Mouse (Mus musculus) heart, adult 2 months (tissue): ENCODE data around the gene Ttc12. TPM values are rescaled to one million over a fixed set of nuclear protein-coding genes. Genes with fewer than 3 reads are reported as not detected.

Experiments
- DNase-seq, 2 experiments: peaks; one replicate each; pipeline ENCODE4 v3.0.0; 2021
- H3K27ac ChIP-seq: fragments of 200-600 bp; 2 replicates; pipeline ENCODE4 v1.8.1; 2022
- H3K27me3 ChIP-seq: fragments of 200-500 bp; 2 replicates; pipeline ENCODE4 v1.6.1; 2012; ENCODE audit warnings: mild to moderate bottlenecking, low read length, inconsistent platforms, mixed read lengths; ENCODE audit not compliant: control insufficient read depth, insufficient read depth
- H3K36me3 ChIP-seq: fragments of 200-500 bp; 2 replicates; pipeline ENCODE4 v1.6.1; 2012; ENCODE audit warnings: low read length, inconsistent platforms; ENCODE audit not compliant: control insufficient read depth, insufficient read depth
- H3K4me1 ChIP-seq: fragments of 200-500 bp; 2 replicates; pipeline ENCODE4 v1.6.1; 2011; ENCODE audit warnings: low read length; ENCODE audit not compliant: control insufficient read depth, insufficient read depth
- H3K4me3 ChIP-seq: fragments of 200-600 bp; 2 replicates; pipeline ENCODE4 v1.8.1; 2022
- H3K79me2 ChIP-seq: fragments of 200-500 bp; replicated peaks from 2 replicates; pipeline ENCODE4 v1.6.1; 2012; ENCODE audit warnings: mild to moderate bottlenecking, inconsistent platforms, low read length, moderate library complexity, mixed read lengths; ENCODE audit not compliant: control insufficient read depth, insufficient read depth
- H3K9ac ChIP-seq: fragments of 200-500 bp; 2 replicates; pipeline ENCODE4 v1.6.1; 2012; ENCODE audit warnings: low read depth, mild to moderate bottlenecking, control low read depth, inconsistent platforms, low read length, mixed read lengths
- CTCF ChIP-seq: fragments of 200-600 bp; IDR thresholded peaks from 2 replicates; pipeline ENCODE4 v1.8.1; 2022; ENCODE audit warnings: antibody characterized with exemption, mild to moderate bottlenecking, moderate library complexity
- EP300 ChIP-seq: fragments of 200-500 bp; IDR thresholded peaks from 2 replicates; pipeline ENCODE4 v1.6.1; 2011; ENCODE audit warnings: low read depth, low read length, control low read depth; ENCODE audit not compliant: insufficient read depth
- POLR2A ChIP-seq: fragments of 200-500 bp; IDR thresholded peaks from 2 replicates; pipeline ENCODE4 v1.6.1; 2011; ENCODE audit warnings: mild to moderate bottlenecking, low read depth, low read length, control low read depth; ENCODE audit not compliant: insufficient read depth
- WGBS: fragments of 180-500 bp; shearing (Covaris S2); methylation state at CpG from one replicate; pipeline ENCODE4 v1.1.7; 2018; 5-methylcytosine and 5-hydroxymethylcytosine counted together
- intact Hi-C: fragments of 180-260 bp; cut with DNase I; formaldehyde crosslinking; loops from one replicate; pipeline ENCODE4 v1.15.1; 2025
- polyA plus RNA-seq: library from polyadenylated mRNA; depleted of rRNA; stranded (reverse); fragments of >200 nt; gene quantifications from 2 replicates; pipeline ENCODE4 v1.2.3, GENCODE M21; 2012
- total RNA-seq, 2 experiments: library from RNA; stranded (reverse); gene quantifications; 2 replicates each; pipeline ENCODE4 v1.2.3; 2021

Gene Ttc12
- total and polyA plus RNA-seq, 3 experiments = 8.9 to 10.6 (median 9.5) TPM

DNA sequence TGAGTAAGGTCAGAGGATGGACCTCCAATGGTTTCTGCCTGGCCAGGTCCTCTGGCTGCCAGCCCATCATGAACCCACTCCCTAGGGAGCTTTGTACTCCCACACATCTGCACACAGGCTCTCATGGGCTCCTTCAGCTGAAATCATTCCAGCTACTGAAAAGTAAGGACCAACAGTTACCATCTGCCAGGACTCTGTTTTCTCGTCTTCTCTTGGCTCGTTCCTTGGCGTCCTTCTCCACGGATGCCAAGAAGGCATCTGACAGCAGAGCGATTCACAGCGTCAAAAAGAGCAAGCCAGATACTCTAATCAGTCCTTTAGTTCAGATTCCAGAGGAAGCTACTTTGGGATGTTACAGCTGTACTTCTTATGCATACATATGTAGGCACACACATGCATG is 15.1 kb downstream of the Ttc12 start:
- 73% methylated on average over 6 of the region's 6 CpGs for WGBS
- H3K36me3 ChIP-seq = no peaks in the 10 kb centered on the region
- H3K79me2 ChIP-seq = no peaks in the 10 kb centered on the region

DNA sequence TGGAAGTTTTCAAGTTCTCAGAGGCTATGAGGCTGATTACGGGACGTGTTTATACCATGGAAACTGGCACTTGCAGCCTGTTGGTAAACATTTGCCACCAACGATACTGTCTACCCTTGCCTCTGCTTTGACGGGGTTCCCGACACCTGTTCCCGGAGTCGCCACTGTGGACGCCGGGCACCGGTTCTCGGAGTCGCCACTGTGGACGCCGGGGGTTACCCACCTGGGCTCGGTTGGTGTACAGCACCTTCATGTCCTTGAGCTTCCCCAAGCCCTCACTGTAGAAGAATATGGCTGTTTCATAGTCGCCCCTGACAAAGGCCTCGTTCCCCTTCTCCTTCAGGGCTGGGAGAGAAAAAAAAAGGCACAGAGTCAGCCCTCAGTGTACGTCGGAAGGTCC is 16.0 kb downstream of the Ttc12 start:
- TF ChIP-seq EP300 = no peak
- TF ChIP-seq POLR2A = no peak
- no peak for TF ChIP-seq CTCF
- no peaks in the 10 kb centered on the region for H3K4me1 ChIP-seq
- no peaks in the 10 kb centered on the region for H3K79me2 ChIP-seq
- H3K27ac ChIP-seq = no peak overlapping the region
- no peak for DNase-seq
- no peak overlapping the region for H3K9ac ChIP-seq
- 97% methylated on average over 19 of the region's 19 CpGs for WGBS
- H3K27me3 ChIP-seq = no peaks in the 10 kb centered on the region
- no peaks in the 10 kb centered on the region for H3K36me3 ChIP-seq
- intact Hi-C loops = no loop called here
- no peak overlapping the region for H3K4me3 ChIP-seq

More for the DNA sequence above, 15.1 kb downstream of the Ttc12 start:
- Histone ChIP-seq H3K4me1 (no peaks in the 10 kb centered on the region), H3K27ac (no peak overlapping the region), H3K27me3 (no peaks in the 10 kb centered on the region), H3K9ac (no peak overlapping the region), H3K4me3 (no peak overlapping the region)
- DNase-seq = no peak
- TF ChIP-seq POLR2A (no peak), EP300 (no peak), CTCF (no peak)
- intact Hi-C loops = no loop called here

DNA sequence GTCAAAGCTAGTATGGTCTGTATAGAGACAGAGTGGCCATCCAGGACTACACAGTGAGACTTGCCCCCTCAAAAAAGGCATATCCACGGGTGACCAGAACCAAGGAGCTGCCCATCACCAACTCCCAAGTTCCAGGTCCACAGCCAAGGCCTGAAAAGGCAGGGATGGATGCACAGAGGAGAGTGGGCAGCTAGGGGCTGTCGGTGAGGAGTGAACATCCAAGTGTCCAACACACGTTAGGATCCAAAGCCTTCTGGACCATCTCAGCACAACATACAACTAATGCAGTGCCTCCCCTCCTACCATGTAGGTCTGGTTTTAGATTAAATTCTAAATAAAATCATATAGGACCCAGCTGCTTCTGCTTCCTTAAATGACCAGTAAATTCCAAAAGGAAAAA is 29.9 kb downstream of the Ttc12 start:
- no peak overlapping the region for H3K9ac ChIP-seq
- H3K27me3 ChIP-seq = no peaks in the 10 kb centered on the region
- 84% methylated on average over 3 of the region's 3 CpGs for WGBS
- no peaks in the 10 kb centered on the region for H3K4me1 ChIP-seq
- H3K27ac ChIP-seq = no peak overlapping the region
- no peak overlapping the region for H3K4me3 ChIP-seq
- intact Hi-C loops = no loop called here
- no peak for DNase-seq
- no peaks in the 10 kb centered on the region for H3K79me2 ChIP-seq
- TF ChIP-seq POLR2A (no peak), CTCF (no peak), EP300 (no peak)
- no peaks in the 10 kb centered on the region for H3K36me3 ChIP-seq

DNA sequence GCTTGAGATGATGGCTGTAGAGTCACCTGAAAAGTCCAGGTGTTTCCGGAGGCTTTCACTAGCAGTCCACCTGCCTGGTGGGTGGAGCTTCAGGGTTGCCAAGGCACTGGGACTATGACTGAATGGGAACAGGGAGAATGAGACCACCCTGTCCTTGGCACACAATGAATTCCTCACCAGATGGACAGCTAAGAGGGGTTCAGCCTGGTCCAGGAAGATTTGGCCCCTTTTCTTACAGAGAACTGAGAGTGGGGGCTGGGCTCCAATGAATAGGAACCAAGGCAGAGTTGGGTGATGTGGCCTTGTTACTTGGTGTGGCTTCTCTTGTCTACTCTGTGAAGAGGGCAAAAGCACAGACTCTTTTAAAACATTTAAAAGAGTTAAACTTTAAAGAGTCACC is 33.6 kb downstream of the Ttc12 start:
- DNase-seq = no peak
- Histone ChIP-seq H3K27ac (no peak overlapping the region), H3K4me3 (no peak overlapping the region), H3K79me2 (no peaks in the 10 kb centered on the region), H3K4me1 (no peaks in the 10 kb centered on the region), H3K9ac (no peak overlapping the region), H3K36me3 (no peaks in the 10 kb centered on the region), H3K27me3 (no peaks in the 10 kb centered on the region)
- WGBS = 97% methylated on average over 1 of the region's 1 CpGs
- intact Hi-C loops = no loop called here
- TF ChIP-seq EP300 (no peak), CTCF (no peak), POLR2A (no peak)

DNA sequence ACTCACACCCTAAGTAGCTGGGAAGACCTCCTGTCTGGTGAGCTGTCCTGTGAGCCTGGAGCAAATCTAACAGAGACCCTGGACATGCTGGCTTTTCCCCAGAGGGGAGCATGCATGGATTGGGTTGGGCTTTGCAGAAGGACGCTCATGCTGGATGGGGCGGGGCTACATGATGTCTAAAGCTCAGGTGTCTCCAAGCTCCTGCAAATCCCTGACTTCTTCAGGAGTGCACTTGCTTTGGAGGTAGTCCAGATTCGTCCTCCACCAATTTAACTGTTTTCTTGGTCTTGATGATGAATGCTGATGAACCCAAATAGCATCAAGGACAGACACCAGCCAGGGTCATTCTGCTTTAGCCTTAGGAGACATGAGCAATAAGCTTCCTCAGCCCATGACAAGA is 35.5 kb downstream of the Ttc12 start:
- intact Hi-C loops = no loop called here
- H3K27me3 ChIP-seq = no peaks in the 10 kb centered on the region
- H3K4me3 ChIP-seq = no peak overlapping the region
- H3K9ac ChIP-seq = no peak overlapping the region
- no peak overlapping the region for H3K27ac ChIP-seq
- H3K79me2 ChIP-seq = no peaks in the 10 kb centered on the region
- DNase-seq = no peak
- H3K4me1 ChIP-seq = peaks cover 2% of the 10 kb centered on the region; the same call in 1 of the 2 replicates
- TF ChIP-seq CTCF = no peak
- TF ChIP-seq POLR2A = no peak
- TF ChIP-seq EP300 = no peak
- 67% methylated on average over 3 of the region's 3 CpGs for WGBS
- no peaks in the 10 kb centered on the region for H3K36me3 ChIP-seq

DNA sequence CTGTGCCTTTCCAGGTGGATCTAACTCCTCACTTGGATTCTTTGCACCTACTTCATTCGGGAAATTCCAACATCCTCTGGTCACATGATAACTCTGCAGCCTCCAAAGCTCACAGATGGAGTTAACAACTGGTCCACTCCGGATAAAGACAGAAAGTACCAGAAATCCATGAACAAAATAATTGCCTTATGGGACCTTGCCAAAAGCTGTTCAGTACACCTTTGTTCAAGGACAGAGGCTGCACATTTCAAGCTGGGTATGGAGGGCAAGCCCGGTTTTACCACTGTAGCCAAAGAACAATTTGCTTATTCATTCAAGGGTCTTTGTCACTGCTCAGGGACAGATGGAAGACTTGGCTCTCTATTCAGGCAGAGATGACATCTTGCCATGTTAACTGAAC is 43.4 kb downstream of the Ttc12 start:
- intact Hi-C loops = no loop called here
- no peaks in the 10 kb centered on the region for H3K79me2 ChIP-seq
- DNase-seq = no peak
- 83% methylated on average over 3 of the region's 3 CpGs for WGBS
- no peak overlapping the region for H3K4me3 ChIP-seq
- H3K27ac ChIP-seq = no peak overlapping the region
- no peaks in the 10 kb centered on the region for H3K27me3 ChIP-seq
- H3K4me1 ChIP-seq = peaks cover 2% of the 10 kb centered on the region; the same call in 1 of the 2 replicates
- H3K36me3 ChIP-seq = no peaks in the 10 kb centered on the region
- H3K9ac ChIP-seq = no peak overlapping the region
- TF ChIP-seq CTCF = no peak
- TF ChIP-seq EP300 = no peak
- no peak for TF ChIP-seq POLR2A
